Mouse (Mus musculus) midbrain, embryonic 12.5 days (tissue): ENCODE measurements around the gene Glrb. TPM values are rescaled to one million over a fixed set of nuclear protein-coding genes. Genes with fewer than 3 reads are reported as not detected.

Experiments
- polyA plus RNA-seq: library from polyadenylated mRNA; unstranded; fragments of >200 nt; fragmentation: Nextera tagmentation; extraction: Ambion mirVana; gene quantifications from 2 replicates; pipeline ENCODE4 v1.2.1, GENCODE M21; 2016

Gene Glrb
- polyA plus RNA-seq, 1 experiment from 2014 or later, result 12.9 TPM

Other genes with a start within 250 kb of the Glrb start
- gene Gria2, start 110.8 kb downstream of the Glrb start, polyA plus RNA-seq, result 37.5 and 44.2 TPM in 2 replicates
- 5.4 and 7.4 TPM in 2 replicates for gene Pdgfc, start 122.8 kb upstream of the Glrb start, polyA plus RNA-seq